ENCODE assay signal across 29 mouse cellular contexts in genomic region chr11:50389616-50390015, GRCm38 (mm10). TPM values are rescaled to one million over a fixed set of nuclear protein-coding genes. Genes with fewer than 3 reads are reported as not detected.
DNase-seq lines count a peak whose midpoint lies in the region; ATAC-seq and TF ChIP-seq lines count a peak whose summit lies in the region.
"Had no signal": no experiment of that assay in that cellular context is flagged by ENCODE, and none has a peak within 500 bp of the region (broad histone marks: within the 10 kb centered on the region; RNA-seq: fewer than 3 reads in every experiment).

No protein-coding gene starts in this region.

- TF ChIP-seq POLR2A in ES-Bruce4 (IDR thresholded peaks at IDR 0.05; ENCODE audit: insufficient read depth, low read length): no peak

- peaks cover 88% of the 10 kb centered on the region for H3K36me3 ChIP-seq in limb, embryonic 13.5 days
- H3K36me3 ChIP-seq in limb, embryonic 10.5 days: peaks cover 92% of the 10 kb centered on the region
- peaks cover 22% of the 10 kb centered on the region for H3K36me3 ChIP-seq in ES-Bruce4 (ENCODE audit: control insufficient read depth, insufficient read depth, low read length, poor library complexity, severe bottlenecking)

- no peak overlapping the region for H3K9ac ChIP-seq in limb, embryonic 13.5 days
- no peak overlapping the region for H3K9ac ChIP-seq in ES-Bruce4 (ENCODE audit: low read depth, poor library complexity, severe bottlenecking)
- H3K9ac ChIP-seq: embryonic facial prominence, embryonic 13.5 days; forebrain, embryonic 13.5 days; heart, embryonic 15.5 days; liver, postnatal 0 days; midbrain, embryonic 13.5 days had no signal

- no peaks in the 10 kb centered on the region for H3K9me3 ChIP-seq in limb, embryonic 13.5 days
- H3K9me3 ChIP-seq in limb, embryonic 10.5 days (replicated peaks): no peaks in the 10 kb centered on the region
- H3K9me3 ChIP-seq in ES-Bruce4 (replicated peaks; ENCODE audit: control insufficient read depth, insufficient read depth, low read length, poor library complexity, severe bottlenecking): no peaks in the 10 kb centered on the region
- H3K9me3 ChIP-seq: embryonic facial prominence, embryonic 13.5 days; forebrain, embryonic 13.5 days; heart, embryonic 15.5 days; midbrain, embryonic 13.5 days had no signal

- H3K27me3 ChIP-seq in limb, embryonic 13.5 days: no peaks in the 10 kb centered on the region
- H3K27me3 ChIP-seq in limb, embryonic 10.5 days (ENCODE audit: low read depth, poor library complexity, severe bottlenecking): no peaks in the 10 kb centered on the region
- no peaks in the 10 kb centered on the region for H3K27me3 ChIP-seq in ES-Bruce4 (ENCODE audit: control insufficient read depth, insufficient read depth, low read length, poor library complexity, severe bottlenecking)
- H3K27me3 ChIP-seq: embryonic facial prominence, embryonic 13.5 days; forebrain, embryonic 13.5 days; heart, embryonic 15.5 days; midbrain, embryonic 13.5 days had no signal

- no peak overlapping the region for H3K27ac ChIP-seq in gastrocnemius, adult 2 months
- no peak overlapping the region for H3K27ac ChIP-seq in limb, embryonic 13.5 days
- no peak overlapping the region for H3K27ac ChIP-seq in limb, embryonic 10.5 days
- no peak overlapping the region for H3K27ac ChIP-seq in ES-Bruce4 (ENCODE audit: insufficient read depth, low read length)
- H3K27ac ChIP-seq: embryonic facial prominence, embryonic 13.5 days; forebrain, embryonic 13.5 days; heart, adult 2 months; heart, embryonic 15.5 days; left cerebral cortex, adult 2 months; macrophage; midbrain, embryonic 13.5 days had no signal

- intact Hi-C loops in gastrocnemius, adult 2 months (cut with DNase I): no loop called here

- DNase-seq in gastrocnemius, adult 2 months: peak; percentile 36
- no peak for DNase-seq in gastrocnemius, postnatal 25 days
- no peak for DNase-seq in limb, embryonic 10.5 days (ENCODE audit: low spot score)
- peak; percentile 50 for DNase-seq in ZHBTc4 (ENCODE audit: low read depth, low spot score)
- DNase-seq in T-cell, adult 2 months (ENCODE audit: low spot score): no peak
- DNase-seq in left cerebral cortex, adult 11 months (ENCODE audit: low spot score): no peak
- DNase-seq: cerebellum, adult 2 months; cerebellum, postnatal 25 days; embryo, embryonic 11 days; gastrocnemius, postnatal 14 days; heart, postnatal 4 days; kidney, adult 11 months; layer of hippocampus, adult 9-11 months; left cerebral cortex, postnatal 4 days; liver, postnatal 0 days had no signal

- H3K4me1 ChIP-seq in limb, embryonic 13.5 days: no peaks in the 10 kb centered on the region
- 0 out of 2 replicates have a peak, but pooled peaks cover 2% of the 10 kb centered on the region for H3K4me1 ChIP-seq in limb, embryonic 10.5 days
- H3K4me1 ChIP-seq in ES-Bruce4 (ENCODE audit: control insufficient read depth, insufficient read depth, low read length): peaks cover 6% of the 10 kb centered on the region
- H3K4me1 ChIP-seq: embryonic facial prominence, embryonic 13.5 days; forebrain, embryonic 13.5 days; midbrain, embryonic 13.5 days had no signal

- H3K4me3 ChIP-seq in gastrocnemius, adult 2 months: no peak overlapping the region
- H3K4me3 ChIP-seq in limb, embryonic 13.5 days: no peak overlapping the region
- H3K4me3 ChIP-seq in limb, embryonic 10.5 days: no peak overlapping the region
- H3K4me3 ChIP-seq in ES-Bruce4 (ENCODE audit: low read depth, low read length): no peak overlapping the region
- H3K4me3 ChIP-seq: embryonic facial prominence, embryonic 13.5 days; erythroblast, embryonic 14.5 days; forebrain, embryonic 13.5 days; heart, adult 2 months; heart, embryonic 15.5 days; left cerebral cortex, adult 2 months; midbrain, embryonic 13.5 days had no signal

- peak; percentile 34; the same call in 1 of the 2 replicates for ATAC-seq in limb, embryonic 13.5 days (ENCODE audit: low FRiP score, low read depth)
- ATAC-seq: forebrain, embryonic 13.5 days; hindbrain, embryonic 16.5 days; liver, postnatal 0 days; lung, postnatal 0 days; midbrain, embryonic 13.5 days had no signal

- no peak for TF ChIP-seq CTCF in gastrocnemius, adult 2 months (IDR thresholded peaks at IDR 0.05)
- TF ChIP-seq CTCF in ES-Bruce4 (IDR thresholded peaks at IDR 0.05; ENCODE audit: low read depth, low read length): no peak

- WGBS in limb, embryonic 13.5 days: 66% methylated on average over 5 of the region's 5 CpGs
- WGBS in limb, embryonic 10.5 days: 80% methylated on average over 5 of the region's 5 CpGs

- peak; percentile 81 for TF ChIP-seq EP300 in ES-Bruce4 (IDR thresholded peaks at IDR 0.05; ENCODE audit: insufficient read depth, low read depth, low read length)

- H3K4me2 ChIP-seq in limb, embryonic 13.5 days (replicated peaks): no peak overlapping the region
- H3K4me2 ChIP-seq: embryonic facial prominence, embryonic 13.5 days; forebrain, embryonic 13.5 days; heart, embryonic 15.5 days; liver, embryonic 11.5 days; midbrain, embryonic 13.5 days had no signal

RNA-seq across cellular contexts. Expression of gene Hnrnph1, which starts 12.8 kb away (rescaled TPM):
- total RNA-seq in gastrocnemius, adult 2 months (2021): 100 to 1,000 TPM; 109 to 114 TPM
- 10 to 100 TPM; 79.5 to 83.6 TPM for total RNA-seq in gastrocnemius, postnatal 25 days (2021)
- polyA plus RNA-seq in limb, embryonic 13.5 days (2015; fragmentation: Nextera tagmentation; extraction: Ambion mirVana): 572 and 577 TPM in 2 replicates
- polyA plus RNA-seq in limb, embryonic 10.5 days (2016; fragmentation: Nextera tagmentation; extraction: Ambion mirVana): 586 and 668 TPM in 2 replicates
- 531 and 559 TPM in 2 replicates for polyA plus RNA-seq in ES-Bruce4 (2011; ENCODE audit: insufficient read depth, insufficient read length, low read depth, missing spikeins)

RNA-seq across cellular contexts. Expression of gene Cby3, which starts 35.4 kb away (rescaled TPM):
- total RNA-seq in gastrocnemius, adult 2 months (2021): not detected
- total RNA-seq in gastrocnemius, postnatal 25 days (2021): not detected
- polyA plus RNA-seq in limb, embryonic 13.5 days (2015; fragmentation: Nextera tagmentation; extraction: Ambion mirVana): 0.38 and 0.79 TPM in 2 replicates
- polyA plus RNA-seq in limb, embryonic 10.5 days (2016; fragmentation: Nextera tagmentation; extraction: Ambion mirVana): 0.43 TPM in 1 of 2 replicates, not detected in the other
- not detected in 2 replicates for polyA plus RNA-seq in ES-Bruce4 (2011; ENCODE audit: insufficient read depth, insufficient read length, low read depth, missing spikeins)
- total RNA-seq: gastrocnemius, postnatal 14 days; heart, adult 2 months; heart, postnatal 4 days; left cerebral cortex, adult 2 months; left cerebral cortex, postnatal 4 days had no signal
- polyA plus RNA-seq: erythroblast, embryonic 14.5 days; liver, embryonic 11.5 days; macrophage; spleen, adult 2 months had no signal

RNA-seq across cellular contexts. Expression of gene Rufy1, which starts 41.3 kb away (rescaled TPM):
- 10 to 100 TPM; 24.3 to 27.0 TPM for total RNA-seq in gastrocnemius, adult 2 months (2021)
- 10 to 100 TPM; 17.9 to 21.6 TPM for total RNA-seq in gastrocnemius, postnatal 25 days (2021)
- 22.8 and 27.9 TPM in 2 replicates for polyA plus RNA-seq in limb, embryonic 13.5 days (2015; fragmentation: Nextera tagmentation; extraction: Ambion mirVana)
- polyA plus RNA-seq in limb, embryonic 10.5 days (2016; fragmentation: Nextera tagmentation; extraction: Ambion mirVana): 22.5 and 22.6 TPM in 2 replicates
- polyA plus RNA-seq in ES-Bruce4 (2011; ENCODE audit: insufficient read depth, insufficient read length, low read depth, missing spikeins): 13.0 and 13.8 TPM in 2 replicates

Comparison
In these comparisons a context has a peak if more than half of its experiments do, and no peak if none do; other contexts are left out.
1. DNase-seq: peak in gastrocnemius, adult 2 months (single experiment) and ZHBTc4 (single experiment); none in gastrocnemius, postnatal 25 days (single experiment), limb, embryonic 10.5 days (single experiment), T-cell, adult 2 months (single experiment) and left cerebral cortex, adult 11 months (single experiment).